Mouse (Mus musculus) bone marrow macrophage, adult 2 months (primary cell): ENCODE data around the gene Aig1. TPM values are rescaled to one million over a fixed set of nuclear protein-coding genes. Genes with fewer than 3 reads are reported as not detected.

ENCODE experiments used
- H3K27ac ChIP-seq: 2 replicates; pipeline ENCODE4 v1.5.1; 2012; ENCODE audit warnings: low read depth, low read length; ENCODE audit not compliant: insufficient read depth
- H3K4me1 ChIP-seq: 2 replicates; pipeline ENCODE4 v1.6.1; 2012; ENCODE audit warnings: low read length; ENCODE audit not compliant: control insufficient read depth, insufficient read depth
- H3K4me3 ChIP-seq: 2 replicates; pipeline ENCODE4 v1.5.1; 2012; ENCODE audit warnings: mild to moderate bottlenecking, low read length, moderate library complexity; ENCODE audit not compliant: insufficient read depth
- CTCF ChIP-seq: IDR thresholded peaks from 2 replicates; pipeline ENCODE4 v1.5.1; 2012; ENCODE audit warnings: low read depth, mild to moderate bottlenecking, low read length, moderate library complexity
- POLR2A ChIP-seq: IDR thresholded peaks from 2 replicates; pipeline ENCODE4 v1.6.1; 2012; ENCODE audit warnings: mild to moderate bottlenecking, low read depth, low read length, borderline replicate concordance
- polyA plus RNA-seq: library from polyadenylated mRNA; stranded (reverse); fragments of >200 nt; gene quantifications from 2 replicates; pipeline ENCODE4 v1.2.4, GENCODE M21; 2012; ENCODE audit not compliant: missing spikeins, insufficient read depth, insufficient read length

Gene Aig1
- polyA plus RNA-seq, 1 experiment = 9.8 TPM

DNA sequence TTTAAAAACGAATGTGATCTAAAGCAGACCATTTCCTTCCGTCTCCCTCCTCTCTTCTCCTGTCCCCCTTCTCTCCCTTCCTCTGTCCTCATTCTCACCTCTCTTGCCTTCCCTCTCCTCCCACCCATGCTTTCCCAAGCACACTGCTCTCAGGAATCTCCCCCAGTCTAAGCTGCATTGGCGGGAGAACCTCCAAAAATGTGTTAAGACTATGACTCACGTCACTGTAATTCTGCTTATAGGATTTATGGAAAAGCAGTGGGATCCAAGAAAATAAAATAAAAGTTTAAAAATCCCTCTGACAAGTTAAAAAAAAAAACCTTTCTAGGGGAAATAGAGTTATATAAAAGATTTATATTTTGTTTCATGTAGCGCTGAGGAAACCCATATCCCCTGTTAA, 86.0 kb downstream of the Aig1 start:
- H3K27ac ChIP-seq = no peak overlapping the region
- no peaks in the 10 kb centered on the region for H3K4me1 ChIP-seq
- no peak overlapping the region for H3K4me3 ChIP-seq
- TF ChIP-seq CTCF (no peak), POLR2A (no peak)

DNA sequence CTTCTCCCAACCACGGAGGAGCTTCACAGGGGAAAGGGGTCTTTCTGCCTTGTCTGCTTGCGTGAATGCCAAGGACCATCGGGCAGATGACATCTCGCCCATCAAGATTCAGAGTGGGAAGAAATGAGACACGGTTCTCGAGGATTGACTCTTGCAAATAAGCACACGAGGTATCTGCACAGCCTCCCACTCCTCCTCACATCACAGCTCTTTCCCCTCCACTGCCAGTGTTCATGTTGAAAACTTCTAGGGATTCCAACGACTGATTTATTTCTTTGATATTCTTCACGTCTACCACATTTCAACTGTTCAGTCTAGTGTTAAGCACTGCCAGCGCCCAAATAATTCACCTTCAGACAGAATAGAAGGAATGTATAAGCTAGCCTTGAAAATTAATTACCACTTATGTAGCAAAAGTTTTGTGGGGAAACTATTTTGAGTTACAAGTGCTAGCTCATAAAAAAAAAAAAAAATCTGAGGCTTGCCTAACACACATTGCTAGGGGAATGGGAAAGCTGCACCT, 86.5 kb downstream of the Aig1 start:
- TF ChIP-seq POLR2A (no peak), CTCF (no peak)
- no peak overlapping the region for H3K27ac ChIP-seq
- no peak overlapping the region for H3K4me3 ChIP-seq
- no peaks in the 10 kb centered on the region for H3K4me1 ChIP-seq

DNA sequence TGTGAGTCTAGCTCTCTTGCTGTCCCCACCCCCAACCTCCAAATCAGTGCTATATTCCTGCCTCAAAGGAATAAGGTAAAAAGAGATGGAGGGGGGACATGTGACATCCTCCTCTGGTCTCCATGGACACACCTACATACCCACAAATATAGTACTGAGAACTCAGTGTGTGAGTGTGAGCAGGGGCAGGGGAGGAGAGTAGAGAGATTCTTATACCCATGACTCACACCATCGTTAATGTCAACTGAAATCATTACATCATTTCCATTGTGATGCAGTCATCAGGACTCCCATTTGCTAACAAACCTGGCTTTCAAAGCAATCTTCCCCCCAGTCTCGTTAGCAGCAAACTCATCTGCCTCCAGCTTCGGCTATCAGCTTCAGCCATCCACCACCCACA, 92.8 kb downstream of the Aig1 start:
- Histone ChIP-seq H3K4me1 (peaks cover 12% of the 10 kb centered on the region), H3K27ac (no peak overlapping the region)
- no peak for TF ChIP-seq POLR2A
- TF ChIP-seq CTCF = no peak

GRCm38 (mm10) chr10:13775411-13775810, 93.4 kb downstream of the Aig1 start:
- peaks cover 12% of the 10 kb centered on the region for H3K4me1 ChIP-seq
- TF ChIP-seq CTCF = no peak
- no peak for TF ChIP-seq POLR2A
- no peak overlapping the region for H3K4me3 ChIP-seq
- H3K27ac ChIP-seq = no peak overlapping the region

More for the DNA sequence above, 92.8 kb downstream of the Aig1 start:
- H3K4me3 ChIP-seq = no peak overlapping the region

DNA sequence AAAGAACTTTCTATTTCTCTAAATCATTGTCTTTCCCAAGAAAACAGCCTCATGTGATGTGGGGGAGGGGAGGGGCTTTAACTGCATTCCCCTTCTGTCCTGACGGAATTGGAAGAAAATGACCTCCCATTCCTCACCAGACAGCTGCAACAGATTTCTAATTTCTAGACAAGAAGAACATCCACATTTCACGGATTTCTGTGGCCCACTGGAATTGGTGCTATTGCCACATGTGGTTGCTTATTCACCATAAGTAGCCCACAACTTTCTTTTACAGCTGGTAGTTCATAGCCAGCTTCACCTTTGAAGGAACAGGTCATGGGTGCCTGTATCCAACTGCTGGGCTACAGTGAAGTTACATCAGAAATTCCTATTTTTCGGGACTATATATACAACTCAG, 93.9 kb downstream of the Aig1 start:
- Histone ChIP-seq H3K27ac (no peak overlapping the region), H3K4me3 (no peak overlapping the region), H3K4me1 (peaks cover 12% of the 10 kb centered on the region)
- TF ChIP-seq CTCF (no peak), POLR2A (no peak)

DNA sequence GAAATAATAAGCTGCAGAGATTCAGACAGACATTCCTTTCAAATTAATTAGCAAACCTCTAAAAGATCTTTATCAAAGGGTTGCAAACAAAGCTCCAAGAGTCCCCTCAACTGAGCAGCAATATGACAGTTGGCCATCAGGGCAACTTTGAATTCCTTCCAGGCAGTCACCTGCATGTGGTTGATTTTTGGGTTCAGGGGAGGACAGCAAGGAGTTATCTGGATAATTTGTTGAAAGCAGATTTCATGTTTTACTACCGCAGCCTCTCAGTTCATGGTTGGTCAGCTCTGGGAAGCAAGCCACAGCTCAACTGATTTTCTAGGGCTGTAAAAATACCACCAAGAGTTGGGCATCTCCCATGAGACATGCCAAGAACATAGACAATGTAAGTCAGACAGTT, 98.1 kb downstream of the Aig1 start:
- TF ChIP-seq POLR2A (no peak), CTCF (no peak)
- Histone ChIP-seq H3K4me3 (no peak overlapping the region), H3K4me1 (peaks cover 10% of the 10 kb centered on the region; the same call in 1 of the 2 replicates), H3K27ac (no peak overlapping the region)

DNA sequence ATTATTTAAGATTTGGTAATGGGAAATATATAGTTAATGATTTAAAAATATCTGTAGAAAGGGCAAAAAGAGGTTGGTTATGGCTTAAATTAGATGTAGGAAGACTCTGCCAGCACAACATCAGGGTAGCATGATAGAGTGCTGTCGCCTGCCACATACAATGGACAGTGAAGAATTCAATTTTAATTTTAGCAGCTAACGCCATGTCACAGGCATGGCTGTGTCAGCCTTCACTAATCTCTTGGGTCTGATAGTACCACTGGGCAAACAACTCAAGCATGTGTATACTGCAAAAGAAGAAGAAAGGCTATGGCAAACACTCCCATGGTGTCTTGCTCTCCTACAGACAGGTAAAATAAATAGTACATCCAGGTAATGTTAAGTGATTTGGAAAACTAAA, 99.0 kb downstream of the Aig1 start:
- Histone ChIP-seq H3K27ac (no peak overlapping the region), H3K4me1 (peaks cover 8% of the 10 kb centered on the region; the same call in 1 of the 2 replicates)
- no peak for TF ChIP-seq CTCF
- no peak for TF ChIP-seq POLR2A

GRCm38 (mm10) chr10:13768866-13769265, 99.9 kb downstream of the Aig1 start:
- Histone ChIP-seq H3K27ac (no peak overlapping the region), H3K4me1 (peaks cover 8% of the 10 kb centered on the region; the same call in 1 of the 2 replicates), H3K4me3 (no peak overlapping the region)
- TF ChIP-seq CTCF = no peak
- TF ChIP-seq POLR2A = no peak

More for the DNA sequence above, 99.0 kb downstream of the Aig1 start:
- no peak overlapping the region for H3K4me3 ChIP-seq

DNA sequence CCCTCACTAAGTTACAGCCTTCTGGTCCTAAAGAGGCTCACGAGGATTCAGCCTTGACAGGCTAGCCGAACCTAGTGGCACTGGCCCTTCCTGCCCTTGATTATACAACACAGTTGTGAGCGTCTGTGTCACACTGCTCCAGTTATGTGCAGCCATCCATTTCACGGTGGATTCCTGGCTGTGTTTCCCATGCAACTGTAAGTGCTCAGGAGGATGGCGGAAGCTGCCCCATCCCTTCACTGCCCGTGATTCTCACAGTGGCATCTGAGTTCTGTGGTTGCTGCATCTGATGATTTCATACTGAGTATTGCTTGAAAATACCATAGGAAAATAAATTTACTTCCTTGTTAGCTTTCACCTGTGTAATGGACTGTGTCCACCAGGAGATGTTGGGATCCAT, 101.7 kb downstream of the Aig1 start:
- Histone ChIP-seq H3K27ac (no peak overlapping the region), H3K4me3 (no peak overlapping the region), H3K4me1 (no peaks in the 10 kb centered on the region)
- no peak for TF ChIP-seq CTCF

GRCm38 (mm10) chr10:13763151-13763550, 105.6 kb downstream of the Aig1 start:
- Histone ChIP-seq H3K27ac (no peak overlapping the region), H3K4me3 (no peak overlapping the region), H3K4me1 (no peaks in the 10 kb centered on the region)
- TF ChIP-seq POLR2A (no peak), CTCF (no peak)

- no peaks in the 10 kb centered on the region for H3K4me1 ChIP-seq
- TF ChIP-seq CTCF (no peak), POLR2A (no peak)
- no peak overlapping the region for H3K4me3 ChIP-seq
- H3K27ac ChIP-seq = no peak overlapping the region
Observed at GRCm38 (mm10) chr10:13754712-13755111, 114.1 kb downstream of the Aig1 start.
